Mouse (Mus musculus) right cerebral cortex, postnatal 36 days (tissue): ENCODE data around the gene Vmn1r206.
"Not testable (repeated sequence)": the region's sequence is repeated elsewhere in the genome, so short reads cannot be mapped to it uniquely, and the experiment has no call there.

ENCODE experiments used
- DNase-seq, 2 experiments: peaks; one replicate each; pipeline ENCODE4 v3.0.0; 2022; ENCODE audit warnings: low spot score in 2 of 2, mixed read lengths in 1 of 2

The Vmn1r206 gene

DNA sequence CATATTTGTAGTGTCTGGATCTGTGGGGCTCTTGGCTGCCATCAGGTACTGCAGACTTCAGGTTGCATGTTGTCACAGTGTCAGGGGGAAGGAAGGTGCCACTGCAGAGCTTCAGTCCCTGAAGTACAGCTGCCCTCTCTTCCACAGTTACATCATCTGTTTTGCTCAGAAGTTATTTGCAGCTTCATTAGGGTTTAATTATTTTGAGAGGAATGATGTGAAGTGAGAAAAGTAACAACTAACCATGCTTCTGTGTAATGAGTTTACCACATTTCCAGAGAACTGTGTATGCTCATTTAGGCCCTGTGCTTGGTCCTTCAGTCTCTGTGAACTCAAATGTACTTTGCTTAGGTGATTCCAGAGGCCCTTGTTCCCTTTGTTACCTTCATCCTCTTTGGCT is at the start of gene Vmn1r206:
TSS of gene Vmn1r206 (minus strand) at position 101 of the 400 bp plus-strand sequence.
- not testable (repeated sequence) for DNase-seq

GRCm38 (mm10) chr13:22592900-22593299 is 31.2 kb downstream of the Vmn1r206 start, which contains the start of gene Vmn1r205:
Vmn1r205 (minus strand) TSS chr13:22593000.
- DNase-seq: no peak

- DNase-seq: not testable (repeated sequence)
Observed at GRCm38 (mm10) chr13:22583336-22583735, 40.7 kb downstream of the Vmn1r206 start.

DNA sequence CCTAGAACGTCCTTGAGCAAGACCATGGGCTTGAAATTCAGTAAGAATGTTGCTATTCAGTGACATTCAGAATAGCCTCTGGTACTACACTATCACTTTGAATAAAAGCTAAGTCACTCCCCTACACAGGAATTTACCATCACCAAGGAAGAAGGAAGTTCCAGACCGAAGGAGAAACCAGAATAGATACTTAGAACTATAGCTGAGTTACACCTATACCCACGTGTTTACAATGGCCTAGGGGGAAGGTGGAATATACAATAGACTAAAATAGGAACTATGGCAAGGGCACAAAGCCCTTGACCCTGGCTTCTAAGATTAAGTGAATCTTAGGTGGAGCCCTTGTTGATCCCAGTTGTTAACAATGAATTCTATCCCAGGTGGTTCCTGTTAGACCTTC is 49.1 kb downstream of the Vmn1r206 start:
- DNase-seq: not testable (repeated sequence)
